Mouse (Mus musculus) cerebellum, adult 2 months (tissue): ENCODE data around the gene Tgm4.

ENCODE experiments used
- CTCF ChIP-seq: fragments of 200-500 bp; IDR thresholded peaks from 2 replicates; pipeline ENCODE4 v1.5.1; 2011; ENCODE audit warnings: low read depth, mild to moderate bottlenecking, control low read depth, low read length, moderate library complexity, borderline replicate concordance; ENCODE audit not compliant: insufficient read depth
- POLR2A ChIP-seq: fragments of 200-500 bp; IDR thresholded peaks from 2 replicates; pipeline ENCODE4 v1.6.1; 2011; ENCODE audit warnings: low read length, control low read depth, borderline replicate concordance; ENCODE audit not compliant: insufficient read depth

GRCm38 (mm10) chr9:123079149-123079548 is 44.6 kb downstream of the Tgm4 start:
- TF ChIP-seq CTCF (no peak), POLR2A (no peak)
